Mouse (Mus musculus) embryonic fibroblast, embryonic 13.5 days (primary cell): ENCODE results near the gene Insrr. TPM values are rescaled to one million over a fixed set of nuclear protein-coding genes. Genes with fewer than 3 reads are reported as not detected.

Experiments used
- H3K27ac ChIP-seq: 2 replicates; pipeline ENCODE4 v1.5.1; 2012; ENCODE audit warnings: low read length, control low read depth, inconsistent platforms; ENCODE audit not compliant: insufficient read depth
- H3K4me1 ChIP-seq: 2 replicates; pipeline ENCODE4 v1.6.1; 2011; ENCODE audit warnings: low read length; ENCODE audit not compliant: control insufficient read depth, insufficient read depth
- H3K4me3 ChIP-seq: 2 replicates; pipeline ENCODE4 v1.5.1; 2011; ENCODE audit warnings: mild to moderate bottlenecking, control low read depth, low read length; ENCODE audit not compliant: insufficient read depth
- CTCF ChIP-seq: IDR thresholded peaks from 2 replicates; pipeline ENCODE4 v1.5.1; 2011; ENCODE audit warnings: mild to moderate bottlenecking, control low read depth, low read length, moderate library complexity, borderline replicate concordance; ENCODE audit not compliant: insufficient read depth
- POLR2A ChIP-seq: IDR thresholded peaks from 2 replicates; pipeline ENCODE4 v1.6.1; 2011; ENCODE audit warnings: low read depth, mild to moderate bottlenecking, control low read depth, low read length, moderate library complexity
- polyA plus RNA-seq: library from polyadenylated mRNA; stranded (reverse); fragments of >200 nt; gene quantifications from 2 replicates; pipeline ENCODE4 v1.2.4, GENCODE M21; 2011; ENCODE audit warnings: low read depth; ENCODE audit not compliant: missing spikeins, insufficient read length

Insrr gene
- polyA plus RNA-seq, 1 experiment, result not detected

GRCm38 (mm10) chr3:87789768-87790167, 7.0 kb upstream of the Insrr start:
- Histone ChIP-seq H3K4me1 (no peaks in the 10 kb centered on the region), H3K4me3 (no peak overlapping the region), H3K27ac (no peak overlapping the region)
- no peak for TF ChIP-seq CTCF
- no peak for TF ChIP-seq POLR2A

DNA sequence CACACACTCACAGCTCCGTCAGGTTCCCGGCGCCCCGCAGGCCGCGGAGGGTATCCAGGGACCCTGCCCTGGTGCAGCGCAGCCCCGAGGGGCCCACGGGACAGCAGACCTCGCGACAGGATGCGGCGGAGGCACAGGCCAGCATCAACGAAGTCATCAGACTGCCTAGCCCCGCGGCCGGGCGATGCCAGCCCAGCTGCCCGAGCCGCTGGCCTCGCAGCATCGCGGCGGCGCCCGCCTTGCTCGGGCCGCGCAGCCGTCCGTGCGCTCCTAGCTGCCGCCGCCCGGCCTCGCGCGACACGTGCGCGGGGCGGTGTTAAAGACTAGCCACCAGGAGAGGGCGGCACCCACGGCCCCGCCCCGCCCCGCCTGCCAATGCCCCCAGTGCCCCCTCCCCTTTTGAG, 1.8 kb upstream of the Insrr start, which contains the start of gene Ntrk1:
Gene Ntrk1 (minus strand): TSS at position 241 of the 404 bp plus-strand sequence.
- no peak within 1 kb of the TSS for H3K4me3 ChIP-seq
- TF ChIP-seq CTCF (no peak), POLR2A (no peak)
- no peak within 1 kb of the TSS for H3K27ac ChIP-seq

DNA sequence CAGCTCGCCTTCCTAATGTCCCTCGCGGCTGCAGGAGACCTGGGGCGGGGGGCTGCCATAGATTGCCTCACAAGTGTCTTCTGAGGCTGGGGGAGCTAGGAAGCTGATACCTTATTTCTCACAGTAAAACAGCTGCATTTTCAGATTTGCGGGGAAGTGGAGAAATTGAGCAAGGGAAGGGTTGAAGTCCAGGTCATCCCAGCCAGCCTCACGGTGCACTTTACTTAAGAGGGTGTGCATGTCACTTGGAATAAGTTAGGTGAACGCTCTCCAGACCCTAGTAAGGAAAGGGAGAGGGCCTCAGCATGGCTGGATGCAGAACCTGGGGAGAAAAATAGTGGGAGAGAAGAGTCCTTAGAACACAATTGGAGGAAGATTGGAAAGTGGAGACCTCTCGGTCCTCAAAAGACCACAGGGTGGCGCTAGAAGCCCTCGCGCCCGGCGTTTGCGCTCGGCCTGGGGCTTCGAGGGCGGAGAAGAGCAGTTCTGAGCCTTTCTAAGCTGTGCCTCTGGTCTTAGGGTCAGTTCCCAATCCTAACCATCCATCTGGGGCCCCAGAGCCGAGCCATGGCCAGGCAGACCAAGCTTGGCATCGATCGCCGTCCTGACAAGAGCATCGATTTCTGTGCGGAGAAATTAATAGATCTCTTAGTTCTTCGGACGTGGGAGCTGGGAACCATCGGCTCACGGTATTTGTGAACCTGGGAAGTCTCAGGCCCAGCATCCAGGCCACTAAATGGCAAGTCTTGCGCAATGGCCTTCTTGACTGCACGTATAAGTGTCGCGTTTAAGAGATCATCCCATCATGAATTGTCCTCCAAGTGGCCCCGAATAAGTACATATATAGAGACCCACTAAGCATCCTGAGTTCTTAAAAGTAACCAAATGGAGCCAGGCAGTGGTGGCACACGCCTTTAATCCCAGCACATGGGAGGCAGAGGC, 1.1 kb upstream of the Insrr start:
- TF ChIP-seq CTCF (peak; percentile 46; the same call in 1 of the 2 replicates), POLR2A (no peak)
- Histone ChIP-seq H3K4me1 (0 out of 2 replicates have a peak, but pooled peaks cover 3% of the 10 kb centered on the region), H3K27ac (no peak overlapping the region), H3K4me3 (no peak overlapping the region)

More for the DNA sequence above, 1.8 kb upstream of the Insrr start, which contains the start of gene Ntrk1:
- H3K4me1 ChIP-seq, result 0 out of 2 replicates have a peak, but pooled peaks cover 3% of the 10 kb centered on the region

DNA sequence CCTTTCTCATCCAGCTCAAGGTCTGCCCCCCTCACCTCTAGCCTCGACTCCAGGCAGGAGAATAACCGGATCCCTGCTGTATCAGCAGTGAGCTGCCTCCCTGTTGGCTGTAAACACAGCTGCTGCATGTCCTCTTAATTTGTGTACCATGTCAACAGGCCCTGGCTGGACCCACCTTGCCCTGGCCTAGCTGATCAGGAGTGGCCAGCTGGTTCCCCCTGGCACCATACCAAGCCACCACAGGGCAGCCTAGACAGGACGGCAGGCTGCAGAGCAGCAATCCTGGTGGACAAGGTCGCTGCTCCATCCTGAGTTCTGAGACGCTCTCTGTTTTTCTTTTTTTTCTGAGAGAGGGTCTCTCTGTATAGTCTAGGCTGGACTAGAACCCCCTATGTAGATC, 4.9 kb downstream of the Insrr start:
- Histone ChIP-seq H3K4me1 (0 out of 2 replicates have a peak, but pooled peaks cover 3% of the 10 kb centered on the region), H3K4me3 (no peak overlapping the region), H3K27ac (no peak overlapping the region)
- TF ChIP-seq POLR2A (no peak), CTCF (no peak)

DNA sequence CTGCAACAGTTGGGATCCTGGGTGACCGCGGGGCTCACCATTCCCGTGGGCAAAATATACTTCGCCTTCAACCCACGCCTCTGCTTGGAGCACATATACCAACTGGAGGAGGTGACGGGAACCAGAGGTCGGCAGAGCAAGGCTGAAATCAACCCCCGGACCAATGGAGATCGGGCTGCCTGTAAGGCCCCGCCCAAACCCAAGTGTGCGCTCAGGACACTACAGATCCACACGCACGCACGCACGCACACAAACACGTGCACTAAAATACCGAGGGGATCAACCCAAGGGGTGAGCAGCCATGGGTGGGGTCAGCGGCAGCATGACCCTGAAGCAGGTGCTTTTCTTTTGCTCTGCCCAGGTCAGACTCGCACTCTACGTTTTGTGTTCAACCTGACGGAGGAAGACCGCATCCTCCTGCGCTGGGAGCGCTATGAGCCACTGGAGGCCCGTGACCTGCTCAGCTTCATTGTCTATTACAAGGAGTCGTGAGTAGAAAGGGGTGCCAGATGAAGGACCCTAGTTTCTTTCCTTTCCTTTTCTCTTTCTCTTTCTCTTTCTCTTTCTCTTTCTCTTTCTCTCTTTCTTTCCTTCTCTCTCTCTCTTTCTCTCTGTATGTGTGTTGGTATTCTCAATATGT, 7.4 kb downstream of the Insrr start:
- Histone ChIP-seq H3K4me3 (0 out of 2 replicates have a peak overlapping the region, but pooled peaks have one; percentile 5), H3K27ac (no peak overlapping the region), H3K4me1 (no peaks in the 10 kb centered on the region)
- no peak for TF ChIP-seq CTCF
- TF ChIP-seq POLR2A, result no peak

GRCm38 (mm10) chr3:87809322-87809962, 12.7 kb downstream of the Insrr start:
- H3K4me1 ChIP-seq, result no peaks in the 10 kb centered on the region
- no peak for TF ChIP-seq POLR2A
- no peak for TF ChIP-seq CTCF
- no peak overlapping the region for H3K4me3 ChIP-seq

DNA sequence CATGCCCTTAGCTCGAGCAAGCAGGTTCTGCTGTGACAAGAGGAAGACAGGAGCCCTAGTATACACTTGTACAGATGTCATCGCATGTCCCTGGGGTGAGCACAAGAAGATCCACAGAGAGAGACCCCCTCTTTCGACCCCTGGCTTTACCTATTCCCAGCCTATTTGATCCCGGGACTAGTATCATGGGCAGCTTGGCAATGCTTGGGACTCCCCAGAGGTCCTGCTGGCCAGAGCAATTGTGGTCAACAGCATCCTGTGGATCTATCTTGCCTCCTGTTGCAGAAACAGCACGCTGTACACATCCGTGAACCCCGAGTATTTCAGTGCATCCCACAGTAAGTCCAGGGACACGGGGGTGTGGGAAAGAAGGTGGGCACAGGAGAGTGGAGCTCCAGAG, 14.5 kb downstream of the Insrr start:
- TF ChIP-seq CTCF (no peak), POLR2A (no peak)
- no peak overlapping the region for H3K4me3 ChIP-seq
- H3K4me1 ChIP-seq, result no peaks in the 10 kb centered on the region
- no peak overlapping the region for H3K27ac ChIP-seq

More at GRCm38 (mm10) chr3:87809322-87809962, 12.7 kb downstream of the Insrr start:
- H3K27ac ChIP-seq, result no peak overlapping the region

GRCm38 (mm10) chr3:87812413-87812812, 15.7 kb downstream of the Insrr start:
- H3K27ac ChIP-seq, result no peak overlapping the region
- TF ChIP-seq POLR2A (no peak), CTCF (no peak)
- H3K4me1 ChIP-seq, result no peaks in the 10 kb centered on the region
- H3K4me3 ChIP-seq, result no peak overlapping the region

DNA sequence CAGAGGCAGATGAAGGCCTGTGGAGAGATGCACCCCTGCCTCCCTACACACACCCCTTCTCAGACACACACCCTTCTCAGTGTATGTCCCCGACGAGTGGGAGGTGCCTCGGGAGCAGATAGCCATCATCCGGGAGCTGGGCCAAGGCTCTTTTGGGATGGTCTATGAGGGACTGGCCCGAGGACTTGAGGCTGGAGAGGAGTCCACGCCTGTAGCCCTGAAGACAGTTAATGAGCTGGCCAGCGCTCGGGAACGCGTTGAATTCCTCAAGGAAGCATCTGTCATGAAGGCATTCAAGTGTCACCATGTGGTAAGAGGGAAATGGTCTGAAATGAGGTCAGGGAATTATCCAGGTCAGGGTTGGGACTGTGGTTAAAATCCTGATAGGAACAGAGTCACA, 16.1 kb downstream of the Insrr start:
- no peaks in the 10 kb centered on the region for H3K4me1 ChIP-seq
- no peak overlapping the region for H3K27ac ChIP-seq

More for the DNA sequence above, 16.1 kb downstream of the Insrr start:
- H3K4me3 ChIP-seq, result no peak overlapping the region
- no peak for TF ChIP-seq POLR2A
- TF ChIP-seq CTCF, result no peak
